Comparison of ENCODE assay signal across 8 mouse cellular contexts in the genomic region with DNA sequence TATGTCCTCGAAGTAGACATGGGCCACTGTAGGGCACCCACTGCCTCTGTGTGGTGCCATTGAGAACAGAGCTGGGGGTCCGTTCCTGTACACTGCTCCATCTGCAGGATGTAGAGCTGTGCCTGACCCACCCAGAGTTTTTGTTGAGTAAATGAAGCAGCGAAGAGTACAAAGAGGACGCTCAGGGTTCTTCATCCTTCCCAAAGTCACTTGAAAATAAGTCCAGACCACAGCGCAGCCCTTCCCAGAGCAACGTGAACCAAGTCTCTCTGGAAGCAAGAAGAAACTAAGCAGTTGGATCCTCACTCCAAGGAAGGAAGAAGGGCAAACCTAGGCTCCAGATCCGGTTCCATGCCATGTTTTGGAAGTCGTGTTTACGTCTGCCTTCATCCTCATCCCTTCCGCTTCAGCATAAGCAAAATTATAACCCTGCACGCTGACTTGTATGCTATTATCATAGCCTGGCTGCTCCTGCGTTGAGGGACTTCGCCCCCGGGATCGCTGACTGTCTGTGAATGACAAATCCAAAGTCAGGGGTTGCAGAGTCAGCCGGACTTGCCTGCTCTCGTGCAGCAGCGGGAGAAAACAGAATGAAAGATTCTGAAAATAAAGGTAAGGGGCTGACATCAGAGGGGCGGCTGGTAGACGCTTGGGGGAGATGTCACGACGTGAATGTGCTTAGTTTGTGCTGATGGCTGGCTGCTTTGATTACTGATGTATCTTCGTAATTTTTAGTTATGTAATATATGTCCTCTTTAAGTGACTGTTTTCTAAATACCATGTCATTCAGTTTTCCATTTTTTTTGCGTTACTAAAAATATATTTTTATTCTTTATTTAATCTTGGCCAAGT. TPM values are rescaled to one million over a fixed set of nuclear protein-coding genes. Genes with fewer than 3 reads are reported as not detected.
DNase-seq lines count a peak whose midpoint lies in the region; ATAC-seq and TF ChIP-seq lines count a peak whose summit lies in the region.

No protein-coding gene starts in this region.

- peak; percentile 88 for DNase-seq in ES-CJ7 (ENCODE audit: low read depth, low spot score)
- DNase-seq in cerebellum, adult 11 months = peak; percentile 63
- peak; percentile 82 for DNase-seq in hindbrain, embryonic 11.5 days (ENCODE audit: low spot score)
- DNase-seq in layer of hippocampus, adult 8-10 months (ENCODE audit: low spot score in 2 of 2) = peak; percentile 62 to 79
- DNase-seq in liver, postnatal 0 days = peak; percentile 19
- no peak for DNase-seq in c-Kit-positive CD71-positive TER-119-positive erythroid progenitor cells, embryonic 14.5 days (ENCODE audit: low spot score)

- H3K27me3 ChIP-seq in forebrain, embryonic 13.5 days = peaks cover 12% of the 10 kb centered on the region; the same call in 1 of the 2 replicates
- H3K27me3 ChIP-seq in hindbrain, embryonic 11.5 days (ENCODE audit: control insufficient read depth, insufficient read depth, low read length) = no peaks in the 10 kb centered on the region
- 0 out of 2 replicates have a peak, but pooled peaks cover 2% of the 10 kb centered on the region for H3K27me3 ChIP-seq in liver, postnatal 0 days (ENCODE audit: insufficient read depth, low read length)

- peak overlapping the region; percentile 60 for H3K9ac ChIP-seq in forebrain, embryonic 13.5 days
- peak overlapping the region; percentile 7; the same call in 1 of the 2 replicates for H3K9ac ChIP-seq in hindbrain, embryonic 11.5 days (ENCODE audit: low read depth, low read length)
- no peak overlapping the region for H3K9ac ChIP-seq in liver, postnatal 0 days (replicated peaks)

- H3K27ac ChIP-seq in forebrain, embryonic 13.5 days = no peak overlapping the region
- no peak overlapping the region for H3K27ac ChIP-seq in hindbrain, embryonic 11.5 days (ENCODE audit: low read depth, low read length)
- no peak overlapping the region for H3K27ac ChIP-seq in liver, postnatal 0 days (ENCODE audit: low read depth)
- H3K27ac ChIP-seq in olfactory bulb, adult 2 months (ENCODE audit: insufficient read depth, low read depth, low read length) = peak overlapping the region; percentile 66

- ATAC-seq in forebrain, embryonic 13.5 days = peak; percentile 75
- peak; percentile 41; the same call in 1 of the 2 replicates for ATAC-seq in hindbrain, embryonic 11.5 days (ENCODE audit: low FRiP score)
- no peak for ATAC-seq in liver, postnatal 0 days

- H3K4me2 ChIP-seq in forebrain, embryonic 13.5 days = peak overlapping the region; percentile 93
- peak overlapping the region; percentile 55 for H3K4me2 ChIP-seq in hindbrain, embryonic 11.5 days (replicated peaks; ENCODE audit: low read depth, low read length)
- H3K4me2 ChIP-seq in liver, postnatal 0 days (ENCODE audit: low read depth, low read length) = peak overlapping the region; percentile 71

- no peaks in the 10 kb centered on the region for H3K9me3 ChIP-seq in forebrain, embryonic 13.5 days (replicated peaks)
- no peaks in the 10 kb centered on the region for H3K9me3 ChIP-seq in hindbrain, embryonic 11.5 days (ENCODE audit: control insufficient read depth, low read length)
- no peaks in the 10 kb centered on the region for H3K9me3 ChIP-seq in liver, postnatal 0 days (ENCODE audit: low read length)

- peaks cover 19% of the 10 kb centered on the region for H3K4me1 ChIP-seq in forebrain, embryonic 13.5 days
- peaks cover 2% of the 10 kb centered on the region; the same call in 1 of the 2 replicates for H3K4me1 ChIP-seq in hindbrain, embryonic 11.5 days (replicated peaks; ENCODE audit: control insufficient read depth, insufficient read depth, low read length)
- H3K4me1 ChIP-seq in liver, postnatal 0 days (ENCODE audit: insufficient read depth) = 0 out of 2 replicates have a peak, but pooled peaks cover 7% of the 10 kb centered on the region
- H3K4me1 ChIP-seq in olfactory bulb, adult 2 months (ENCODE audit: control insufficient read depth, insufficient read depth, low read length) = peaks cover 2% of the 10 kb centered on the region; the same call in 1 of the 2 replicates

- H3K36me3 ChIP-seq in forebrain, embryonic 13.5 days (ENCODE audit: poor library complexity, severe bottlenecking) = no peaks in the 10 kb centered on the region
- H3K36me3 ChIP-seq in hindbrain, embryonic 11.5 days (ENCODE audit: control insufficient read depth, insufficient read depth, low read length) = no peaks in the 10 kb centered on the region
- no peaks in the 10 kb centered on the region for H3K36me3 ChIP-seq in liver, postnatal 0 days (replicated peaks; ENCODE audit: insufficient read depth, low read length)

- TF ChIP-seq POLR2A in olfactory bulb, adult 2 months (IDR thresholded peaks at IDR 0.05; ENCODE audit: insufficient read depth, low read depth, low read length) = no peak; the same call in 1 of the 2 replicates

- peak overlapping the region; percentile 51 for H3K4me3 ChIP-seq in forebrain, embryonic 13.5 days
- peak overlapping the region; percentile 41 for H3K4me3 ChIP-seq in hindbrain, embryonic 11.5 days (ENCODE audit: low read depth, low read length)
- peak overlapping the region; percentile 42 for H3K4me3 ChIP-seq in liver, postnatal 0 days (ENCODE audit: low read depth, low read length)
- H3K4me3 ChIP-seq in olfactory bulb, adult 2 months (ENCODE audit: insufficient read depth, low read depth, low read length) = peak overlapping the region; percentile 67

- no peak for TF ChIP-seq EP300 in liver, postnatal 0 days (IDR thresholded peaks at IDR 0.05; ENCODE audit: low read depth)

- TF ChIP-seq CTCF in liver, postnatal 0 days (IDR thresholded peaks at IDR 0.05; ENCODE audit: low read depth) = no peak
- no peak for TF ChIP-seq CTCF in olfactory bulb, adult 2 months (IDR thresholded peaks at IDR 0.05; ENCODE audit: insufficient read depth, low read depth, low read length)

- WGBS in forebrain, embryonic 13.5 days = 10% methylated on average over 24 of the region's 24 CpGs
- WGBS in hindbrain, embryonic 11.5 days = 10% methylated on average over 24 of the region's 24 CpGs
- WGBS in liver, postnatal 0 days (ENCODE audit: insufficient replicate concordance) = 10% methylated on average over 24 of the region's 24 CpGs
- WGBS in olfactory bulb, adult 2 months = 9% methylated on average over 24 of the region's 24 CpGs

RNA-seq across cellular contexts. Expression of gene Dnajc6, which starts 11.3 kb away (rescaled TPM):
- polyA plus RNA-seq in forebrain, embryonic 13.5 days (2015; fragmentation: Nextera tagmentation; extraction: Ambion mirVana) = 10.8 and 13.2 TPM in 2 replicates
- 6.0 and 6.9 TPM in 2 replicates for polyA plus RNA-seq in hindbrain, embryonic 11.5 days (2014; fragmentation: Nextera tagmentation; extraction: Ambion mirVana)
- 100 to 1,000 TPM; 267 to 340 (median 308) TPM for total RNA-seq in layer of hippocampus, adult 8-10 months (2022)
- polyA plus RNA-seq in liver, postnatal 0 days (2015; fragmentation: Nextera tagmentation; extraction: Ambion mirVana) = 0.16 and 0.22 TPM in 2 replicates
- 89.3 TPM in 1 of 2 replicates, not detected in the other for polyA plus RNA-seq in olfactory bulb, adult 2 months (2012; ENCODE audit: insufficient read depth, insufficient read length, low replicate concordance, missing spikeins)
